Mouse (Mus musculus) intestine, postnatal 0 days (tissue): ENCODE results near the gene Gm5622. TPM values are rescaled to one million over a fixed set of nuclear protein-coding genes. Genes with fewer than 3 reads are reported as not detected.
"Not testable (repeated sequence)": the region's sequence is repeated elsewhere in the genome, so short reads cannot be mapped to it uniquely, and the experiment has no call there.

ENCODE experiments used
- ATAC-seq: fragments of 200-750 bp; cut with Nextera tagmentation; 2 replicates; pipeline ENCODE4 v1.8.0; 2017; ENCODE audit warnings: mild to moderate bottlenecking, moderate TSS enrichment, moderate library complexity
- H3K27ac ChIP-seq: fragments of 300-500 bp; sonication (generic); 2 replicates; pipeline ENCODE4 v1.5.1; 2014; ENCODE audit warnings: mild to moderate bottlenecking, low read depth, low read length, moderate library complexity
- H3K27me3 ChIP-seq: fragments of 300-500 bp; sonication (generic); replicated peaks from 2 replicates; pipeline ENCODE4 v1.6.1; 2014; ENCODE audit warnings: low read length, mixed read lengths; ENCODE audit not compliant: control insufficient read depth, insufficient read depth
- H3K36me3 ChIP-seq: fragments of 300-500 bp; sonication (generic); 2 replicates; pipeline ENCODE4 v1.6.1; 2014; ENCODE audit warnings: mild to moderate bottlenecking, moderate library complexity; ENCODE audit not compliant: control insufficient read depth, insufficient read depth
- H3K4me1 ChIP-seq: fragments of 300-500 bp; sonication (generic); replicated peaks from 2 replicates; pipeline ENCODE4 v1.6.1; 2014; ENCODE audit warnings: antibody characterized with exemption, low read length, mixed read lengths; ENCODE audit not compliant: control insufficient read depth, insufficient read depth
- H3K4me2 ChIP-seq: fragments of 300-500 bp; sonication (generic); replicated peaks from 2 replicates; pipeline ENCODE4 v1.6.1; 2014; ENCODE audit warnings: low read depth, mild to moderate bottlenecking, moderate library complexity
- H3K4me3 ChIP-seq: fragments of 300-500 bp; sonication (generic); 2 replicates; pipeline ENCODE4 v1.5.1; 2014; ENCODE audit warnings: low read depth, low read length
- H3K9ac ChIP-seq: fragments of 300-500 bp; sonication (generic); 2 replicates; pipeline ENCODE4 v1.6.1; 2014; ENCODE audit warnings: mild to moderate bottlenecking, low read depth, low read length
- H3K9me3 ChIP-seq: fragments of 300-500 bp; sonication (generic); 2 replicates; pipeline ENCODE4 v1.6.1; 2016; ENCODE audit warnings: mixed run types; ENCODE audit not compliant: control insufficient read depth
- CTCF ChIP-seq: sonication (generic); IDR thresholded peaks from 2 replicates; pipeline ENCODE4 v1.5.1; 2016; ENCODE audit warnings: low read depth, mild to moderate bottlenecking, control low read depth, antibody characterized with exemption, moderate library complexity
- WGBS: fragments of 180-500 bp; shearing (Covaris S2); extraction: QIAGEN DNeasy Blood & Tissue Kit; methylation state at CpG from one replicate; pipeline ENCODE4 v1.1.7; 2014; 5-methylcytosine and 5-hydroxymethylcytosine counted together
- polyA plus RNA-seq: library from polyadenylated mRNA; unstranded; fragments of >200 nt; fragmentation: Nextera tagmentation; extraction: Ambion mirVana; gene quantifications from 2 replicates; pipeline ENCODE4 v1.2.1, GENCODE M21; 2015

The Gm5622 gene
- not detected in 2 replicates for polyA plus RNA-seq

- no peak for ATAC-seq
- no peaks in the 10 kb centered on the region for H3K36me3 ChIP-seq
- WGBS: 93% methylated on average over 4 of the region's 4 CpGs
Observed at GRCm38 (mm10) chr14:51552490-51552889, at the start of gene Gm5622. TSS of gene Gm5622 (plus strand) at chr14:51552790.

GRCm38 (mm10) chr14:51507416-51507815, 45.2 kb upstream of the Gm5622 start:
- no peak overlapping the region for H3K4me2 ChIP-seq
- no peaks in the 10 kb centered on the region for H3K9me3 ChIP-seq
- no peak overlapping the region for H3K9ac ChIP-seq
- TF ChIP-seq CTCF: no peak
- no peak overlapping the region for H3K27ac ChIP-seq
- no peak for ATAC-seq
- H3K27me3 ChIP-seq: no peaks in the 10 kb centered on the region
- no peak overlapping the region for H3K4me3 ChIP-seq
- H3K4me1 ChIP-seq: no peaks in the 10 kb centered on the region
- H3K36me3 ChIP-seq: no peaks in the 10 kb centered on the region
- WGBS: 96% methylated on average over 8 of the region's 8 CpGs

More at GRCm38 (mm10) chr14:51552490-51552889, at the start of gene Gm5622:
- H3K27ac ChIP-seq: no peak within 1 kb of the TSS
- H3K4me2 ChIP-seq: no peak within 1 kb of the TSS
- no peaks in the 10 kb centered on the region for H3K4me1 ChIP-seq
- H3K4me3 ChIP-seq: no peak within 1 kb of the TSS
- H3K9me3 ChIP-seq: no peaks in the 10 kb centered on the region
- H3K27me3 ChIP-seq: no peaks in the 10 kb centered on the region
- H3K9ac ChIP-seq: no peak within 1 kb of the TSS
- TF ChIP-seq CTCF: no peak

GRCm38 (mm10) chr14:51573963-51574362, 21.4 kb downstream of the Gm5622 start, which contains the start of gene Gm17175:
TSS of gene Gm17175 (minus strand) at chr14:51574063.
- not testable (repeated sequence) for H3K36me3 ChIP-seq, H3K9ac ChIP-seq, H3K4me1 ChIP-seq, ATAC-seq, H3K4me3 ChIP-seq, H3K9me3 ChIP-seq, H3K4me2 ChIP-seq, H3K27ac ChIP-seq, H3K27me3 ChIP-seq
- WGBS: 95% methylated on average over 2 of the region's 2 CpGs

GRCm38 (mm10) chr14:51592039-51592438, 39.4 kb downstream of the Gm5622 start, which contains the start of gene Gm17174:
TSS of gene Gm17174 (minus strand) at chr14:51592139.
- H3K27ac ChIP-seq, H3K27me3 ChIP-seq, ATAC-seq, H3K9me3 ChIP-seq, H3K36me3 ChIP-seq, H3K4me3 ChIP-seq, H3K4me2 ChIP-seq, H3K4me1 ChIP-seq, H3K9ac ChIP-seq: not testable (repeated sequence)
- 94% methylated on average over 4 of the region's 4 CpGs for WGBS

GRCm38 (mm10) chr14:51611210-51611609, 58.6 kb downstream of the Gm5622 start, which contains the start of gene Gm17078:
TSS of gene Gm17078 (minus strand) at chr14:51611310.
- WGBS: 82% methylated on average over 1 of the region's 1 CpGs
- TF ChIP-seq CTCF: no peak
- Histone ChIP-seq H3K4me1 (no peaks in the 10 kb centered on the region), H3K9me3 (no peaks in the 10 kb centered on the region), H3K36me3 (no peaks in the 10 kb centered on the region), H3K9ac (no peak within 1 kb of the TSS), H3K27me3 (no peaks in the 10 kb centered on the region), H3K4me2 (no peak within 1 kb of the TSS), H3K4me3 (no peak within 1 kb of the TSS), H3K27ac (no peak within 1 kb of the TSS)
- ATAC-seq: no peak

GRCm38 (mm10) chr14:51632426-51632825, 79.8 kb downstream of the Gm5622 start:
- ATAC-seq, H3K36me3 ChIP-seq, H3K27ac ChIP-seq, H3K9ac ChIP-seq, H3K9me3 ChIP-seq, H3K27me3 ChIP-seq, H3K4me1 ChIP-seq, H3K4me2 ChIP-seq, H3K4me3 ChIP-seq: not testable (repeated sequence)
- WGBS: 91% methylated on average over 1 of the region's 1 CpGs

- H3K4me1 ChIP-seq, H3K9me3 ChIP-seq, H3K4me2 ChIP-seq, ATAC-seq, H3K27ac ChIP-seq, H3K27me3 ChIP-seq, H3K36me3 ChIP-seq, H3K4me3 ChIP-seq, H3K9ac ChIP-seq: not testable (repeated sequence)
- WGBS: 69% methylated on average over 1 of the region's 1 CpGs
Observed at GRCm38 (mm10) chr14:51635566-51635965, 83.0 kb downstream of the Gm5622 start, which contains the start of gene Gm4181. TSS of gene Gm4181 (minus strand) at chr14:51635666.
